Mouse (Mus musculus) naive thymus-derived CD4-positive, alpha-beta T cell, adult 2 months (primary cell): ENCODE results near the gene Tmem165.

Source experiments
- DNase-seq: peaks from one replicate; pipeline ENCODE4 v3.0.0-alpha.2; 2011; ENCODE audit warnings: low read depth

Gene Tmem165

GRCm38 (mm10) chr5:76246539-76246938 lies 62.9 kb downstream of the Tmem165 start:
- DNase-seq: no peak

DNA sequence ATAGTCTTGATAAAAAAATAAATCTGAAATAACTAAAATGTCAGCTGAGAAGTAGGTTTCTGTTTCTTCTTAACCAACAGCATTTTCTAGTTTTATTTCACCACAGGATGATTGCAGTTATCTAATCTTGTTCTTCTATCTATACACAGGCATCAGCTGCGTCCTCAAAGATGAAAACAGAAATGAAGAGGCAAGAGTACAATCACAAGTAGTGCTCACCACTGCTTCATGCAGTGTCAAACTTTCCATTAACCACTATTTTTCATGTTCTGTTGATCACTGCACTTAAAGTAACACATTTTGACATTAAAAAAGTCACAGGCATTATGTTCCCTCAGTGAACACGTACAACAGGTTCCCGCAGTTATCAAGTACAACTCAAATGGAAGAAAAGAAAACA lies 67.3 kb downstream of the Tmem165 start:
- no peak for DNase-seq
